Mouse (Mus musculus) macrophage (primary cell): ENCODE results near the gene Spcs3. TPM values are rescaled to one million over a fixed set of nuclear protein-coding genes. Genes with fewer than 3 reads are reported as not detected.

Experiments used
- H3K27ac ChIP-seq: fragments of 350-480 bp; formaldehyde crosslinking; 2 replicates; pipeline ENCODE4 v1.9.0; 2021
- H3K36me3 ChIP-seq: fragments of 350-480 bp; formaldehyde crosslinking; 2 replicates; pipeline ENCODE4 v1.9.0; 2021; ENCODE audit errors: inconsistent target
- H3K4me3 ChIP-seq: fragments of 350-480 bp; formaldehyde crosslinking; 2 replicates; pipeline ENCODE4 v1.9.0; 2021; ENCODE audit errors: inconsistent target
- H3K79me2 ChIP-seq: fragments of 350-480 bp; formaldehyde crosslinking; 2 replicates; pipeline ENCODE4 v1.9.0; 2021; ENCODE audit errors: inconsistent target
- WGBS: methylation state at CpG from one replicate; pipeline ENCODE4 v1.1.7; 2026; ENCODE audit warnings: inconsistent platforms; ENCODE audit not compliant: missing documents; 5-methylcytosine and 5-hydroxymethylcytosine counted together
- polyA plus RNA-seq: library from polyadenylated mRNA; stranded (reverse); fragments of 250-400 nt; gene quantifications from 3 replicates; pipeline ENCODE4 v1.2.4, GENCODE M21; 2018; ENCODE audit warnings: inconsistent platforms
- total RNA-seq, 78 experiments: library from RNA; depleted of rRNA; stranded (reverse); fragments of 250-400 nt; gene quantifications; 1 replicate in 9 of 78; 2 replicates in 24 of 78; 3 replicates in 43 of 78; 4 replicates in 2 of 78; pipeline ENCODE4 v1.2.4; 2018; ENCODE audit warnings: inconsistent platforms in 56 of 78

The Spcs3 gene
- 10 to 100 TPM in 17 of 26 experiments, 1 to 10 TPM in 9; 4.9 to 32.4 (median 12.9) TPM for total RNA-seq (2018; cell fraction: chromatin; rRNA removed)
- 10 to 100 TPM; 46.9 to 85.8 (median 61.2) TPM for total RNA-seq (2018; cell fraction: cytosol; rRNA removed)
- 10 to 100 TPM; 17.7 to 92.8 (median 49.8) TPM for total RNA-seq (2018; cell fraction: nucleus; rRNA removed)
- 56.6 to 88.1 TPM (median 62.2 TPM) in 3 replicates for polyA plus RNA-seq

DNA sequence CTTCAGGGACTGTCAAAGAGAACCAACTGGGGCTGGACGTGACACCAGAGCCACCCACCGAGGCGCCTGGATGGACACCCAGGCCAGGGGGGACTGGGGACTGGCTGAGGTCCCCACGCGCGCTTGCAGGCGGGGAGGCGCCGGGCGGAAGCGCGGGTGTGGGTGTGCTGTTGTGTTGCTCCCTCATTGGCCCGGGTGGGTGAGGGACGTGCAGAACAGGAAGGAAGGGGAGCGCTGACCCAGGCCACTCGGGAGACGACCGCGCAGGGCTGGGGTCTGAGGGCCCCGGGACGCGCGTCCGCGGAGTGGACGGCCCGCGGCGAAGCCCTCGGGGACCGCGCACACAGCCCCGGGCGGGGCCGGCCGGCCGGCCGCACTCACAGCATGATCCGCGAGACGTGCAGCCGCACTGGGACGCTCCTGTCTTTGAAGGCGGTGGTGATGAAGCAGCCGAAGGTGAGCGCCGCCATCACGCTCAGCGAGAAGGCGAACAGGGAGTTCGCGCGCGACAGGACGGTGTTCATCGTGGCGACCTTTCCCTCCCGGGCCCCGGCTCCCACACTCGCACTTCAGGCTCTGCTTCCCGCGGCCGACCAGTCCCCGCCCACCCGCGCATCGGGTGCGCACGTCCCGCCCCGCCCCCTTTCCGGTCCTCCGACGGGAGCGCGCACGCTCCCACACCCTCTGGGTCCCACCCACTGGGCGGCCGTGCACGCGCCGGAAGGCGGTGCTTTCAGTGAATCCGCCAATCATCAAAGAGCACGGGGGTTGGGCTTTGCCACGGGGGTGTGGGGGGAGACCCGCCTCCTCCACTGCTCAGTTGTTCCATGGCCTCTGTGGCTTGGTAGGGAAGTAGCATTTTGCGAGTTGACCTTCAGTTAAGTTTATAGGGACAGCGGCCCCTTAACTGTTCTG, at the start of gene Spcs3, which contains the start of gene Asb5:
TSS of gene Spcs3 (minus strand) at position 617 of the 915 bp plus-strand sequence.
TSS of gene Asb5 (plus strand) at position 199 of the 915 bp plus-strand sequence.
- peak within 1 kb of the TSS; percentile 41 for H3K27ac ChIP-seq
- no peaks in the 10 kb centered on the region for H3K36me3 ChIP-seq
- peaks cover 46% of the 10 kb centered on the region for H3K79me2 ChIP-seq
- under 1% methylated on average over 62 of the region's 89 CpGs for WGBS
- peak within 1 kb of the TSS; percentile 64 for H3K4me3 ChIP-seq

DNA sequence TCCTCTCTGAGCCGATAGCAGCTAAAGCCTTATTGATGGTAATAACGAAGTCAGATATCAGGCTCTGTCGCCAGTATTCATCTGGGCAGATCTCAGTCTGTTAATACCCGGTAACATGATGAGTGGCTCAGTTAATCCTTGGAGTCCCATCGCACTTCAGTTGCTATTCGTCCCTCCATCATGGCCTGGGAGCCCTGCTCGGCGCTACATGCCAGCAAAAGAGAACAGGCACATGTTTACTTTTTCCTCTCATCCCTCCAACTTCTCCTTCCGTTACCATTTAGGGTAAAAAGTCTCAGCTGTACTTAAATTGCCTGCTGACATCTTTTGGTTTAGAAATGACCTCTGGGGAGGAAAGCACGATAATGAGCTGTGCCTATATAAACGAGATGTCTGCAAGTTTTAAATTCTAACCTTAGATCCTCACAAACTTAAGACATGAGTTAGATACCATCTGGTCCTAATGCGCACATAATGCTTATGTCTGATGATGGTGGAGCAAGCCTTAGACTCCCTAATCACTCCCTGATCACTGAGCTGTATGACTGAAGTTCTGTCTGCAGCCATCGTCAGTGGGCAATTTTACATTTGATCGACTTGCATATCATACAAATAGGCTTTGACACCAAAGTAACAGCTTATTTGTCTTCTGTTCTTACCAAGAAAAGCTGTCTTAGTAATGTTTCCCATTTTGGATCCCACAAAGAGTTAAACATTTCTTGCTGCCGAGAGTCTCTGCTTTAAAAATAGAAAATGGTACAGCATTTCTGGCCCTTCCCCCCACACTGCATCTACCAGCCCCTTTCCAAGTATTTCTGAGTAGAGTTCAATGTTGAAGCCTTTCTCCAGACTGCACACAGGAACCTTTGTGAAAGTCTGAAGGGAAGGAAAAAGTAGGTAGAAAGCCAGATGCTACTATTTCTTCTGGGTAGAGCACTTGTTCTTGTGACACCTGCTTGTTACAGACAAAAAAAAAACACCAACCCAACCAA, 41.1 kb upstream of the Spcs3 start:
- Histone ChIP-seq H3K4me3 (no peak overlapping the region), H3K36me3 (no peaks in the 10 kb centered on the region), H3K27ac (no peak overlapping the region), H3K79me2 (no peaks in the 10 kb centered on the region)
- WGBS: 86% methylated on average over 15 of the region's 15 CpGs

DNA sequence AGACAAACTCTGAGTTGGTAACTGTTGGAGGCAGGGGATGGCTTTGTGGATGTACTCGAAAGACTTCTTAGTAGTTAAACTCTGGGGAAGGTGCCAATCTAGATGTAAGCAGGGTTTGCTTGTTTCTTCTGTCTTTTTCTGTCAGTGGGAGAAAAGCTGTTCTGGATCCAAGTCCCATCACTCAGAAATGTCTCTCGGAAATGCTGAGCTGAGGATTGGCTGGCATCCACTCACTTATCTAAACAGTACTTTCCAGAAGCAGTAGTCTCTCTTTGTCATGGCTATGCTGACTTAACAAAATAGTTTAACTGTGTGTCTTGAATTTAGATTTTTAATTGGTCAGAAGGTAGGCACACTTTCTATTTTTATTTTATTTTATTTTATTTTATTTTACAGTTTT, 37.4 kb upstream of the Spcs3 start:
- Histone ChIP-seq H3K4me3 (no peak overlapping the region), H3K36me3 (no peaks in the 10 kb centered on the region), H3K79me2 (no peaks in the 10 kb centered on the region), H3K27ac (no peak overlapping the region)
- 100% methylated on average over 2 of the region's 2 CpGs for WGBS

DNA sequence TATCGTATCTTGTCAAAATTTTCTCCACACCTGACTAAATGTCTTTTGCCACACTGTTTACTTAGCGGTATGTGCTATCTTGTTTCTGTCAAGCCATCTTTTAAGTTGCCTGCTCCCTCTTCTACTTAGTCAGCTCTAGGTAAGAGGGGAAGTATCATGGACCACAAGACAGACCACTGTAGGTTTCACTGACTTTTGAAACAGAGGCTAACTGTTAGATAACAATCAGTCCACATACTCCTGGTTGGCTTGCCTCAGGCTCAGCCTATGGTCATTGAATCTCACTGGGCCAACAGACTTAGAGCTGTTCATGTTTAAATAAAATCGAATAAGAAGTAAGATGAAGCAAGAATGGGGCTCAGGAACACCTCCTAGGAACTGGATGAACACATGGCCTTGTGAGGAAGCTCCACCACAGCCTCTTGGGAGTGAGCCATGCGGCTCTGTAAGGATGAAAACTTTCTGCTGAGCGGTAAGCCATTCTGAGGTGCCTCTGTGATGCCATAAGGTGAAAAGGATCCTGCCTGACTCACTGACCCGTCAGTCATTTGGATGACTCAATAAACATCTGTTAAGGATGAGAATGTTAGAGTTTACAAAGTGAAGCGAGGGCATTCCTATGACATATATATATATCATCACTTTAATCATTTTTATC, 35.9 kb upstream of the Spcs3 start:
- no peak overlapping the region for H3K4me3 ChIP-seq
- H3K36me3 ChIP-seq: no peaks in the 10 kb centered on the region
- no peaks in the 10 kb centered on the region for H3K79me2 ChIP-seq
- WGBS: 88% methylated on average over 7 of the region's 7 CpGs
- H3K27ac ChIP-seq: no peak overlapping the region

DNA sequence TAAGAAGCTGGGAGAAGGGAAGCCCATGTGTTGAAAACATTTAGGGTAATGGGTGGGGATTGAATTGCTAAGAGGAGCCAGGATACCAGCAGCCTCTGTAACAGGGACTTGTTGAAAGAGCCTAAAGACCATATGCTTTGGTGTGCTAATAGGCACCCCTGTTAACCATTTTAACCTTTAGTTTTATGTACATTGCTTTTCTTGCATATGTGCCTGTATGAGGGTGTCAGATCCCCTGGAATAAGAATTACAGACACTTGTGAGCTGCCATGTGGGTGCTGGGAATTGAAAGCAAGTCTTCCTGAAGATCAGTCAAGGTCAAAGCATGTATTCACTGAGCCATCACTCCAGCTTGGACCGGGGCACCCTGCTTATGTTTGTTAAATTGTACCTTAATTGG, 35.4 kb upstream of the Spcs3 start:
- WGBS: 100% methylated on average over 1 of the region's 1 CpGs

DNA sequence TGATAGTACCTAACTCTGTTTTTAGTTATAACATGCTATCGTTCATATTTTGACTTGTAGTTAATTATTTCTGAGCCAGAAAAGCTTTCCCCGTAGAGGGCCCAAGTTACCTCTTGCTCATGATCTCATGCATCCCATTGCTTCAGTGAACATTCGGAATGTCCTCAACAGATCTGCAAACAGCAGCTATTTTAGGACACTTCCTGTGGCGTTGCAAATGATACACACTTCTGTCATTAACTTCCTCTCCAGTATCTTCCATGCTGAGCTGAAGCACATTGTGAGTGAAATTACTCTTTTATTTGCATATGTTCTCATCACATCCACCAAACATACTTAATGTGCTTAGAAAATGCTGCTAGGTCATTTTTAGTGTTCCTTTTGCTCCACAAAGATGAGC, 32.3 kb upstream of the Spcs3 start:
- Histone ChIP-seq H3K36me3 (no peaks in the 10 kb centered on the region), H3K27ac (peak overlapping the region; percentile 25), H3K4me3 (no peak overlapping the region), H3K79me2 (no peaks in the 10 kb centered on the region)
- 33% methylated on average over 4 of the region's 4 CpGs for WGBS

More for the DNA sequence above, 35.4 kb upstream of the Spcs3 start:
- Histone ChIP-seq H3K27ac (no peak overlapping the region), H3K36me3 (no peaks in the 10 kb centered on the region), H3K79me2 (no peaks in the 10 kb centered on the region), H3K4me3 (no peak overlapping the region)

DNA sequence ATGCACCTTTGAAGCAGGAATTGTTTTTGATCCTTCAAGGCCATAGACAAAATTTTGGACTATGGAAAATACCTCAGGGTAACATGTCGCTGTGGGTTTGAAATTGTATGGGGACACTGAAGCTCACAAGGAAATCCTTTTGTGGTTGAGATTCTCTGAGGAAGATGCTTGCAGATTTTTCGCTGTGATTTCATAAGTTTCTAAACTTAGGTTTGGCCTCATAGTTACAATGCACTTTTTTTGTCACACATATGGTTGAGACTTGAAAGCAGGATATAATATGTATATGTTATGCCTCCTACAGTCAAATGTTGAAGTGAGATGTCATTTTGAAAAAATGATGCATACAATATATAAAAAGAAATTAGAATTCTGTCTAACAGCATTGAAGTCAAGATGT, 25.1 kb upstream of the Spcs3 start:
- WGBS: 51% methylated on average over 2 of the region's 2 CpGs
- Histone ChIP-seq H3K36me3 (no peaks in the 10 kb centered on the region), H3K4me3 (no peak overlapping the region), H3K79me2 (no peaks in the 10 kb centered on the region), H3K27ac (no peak overlapping the region)

DNA sequence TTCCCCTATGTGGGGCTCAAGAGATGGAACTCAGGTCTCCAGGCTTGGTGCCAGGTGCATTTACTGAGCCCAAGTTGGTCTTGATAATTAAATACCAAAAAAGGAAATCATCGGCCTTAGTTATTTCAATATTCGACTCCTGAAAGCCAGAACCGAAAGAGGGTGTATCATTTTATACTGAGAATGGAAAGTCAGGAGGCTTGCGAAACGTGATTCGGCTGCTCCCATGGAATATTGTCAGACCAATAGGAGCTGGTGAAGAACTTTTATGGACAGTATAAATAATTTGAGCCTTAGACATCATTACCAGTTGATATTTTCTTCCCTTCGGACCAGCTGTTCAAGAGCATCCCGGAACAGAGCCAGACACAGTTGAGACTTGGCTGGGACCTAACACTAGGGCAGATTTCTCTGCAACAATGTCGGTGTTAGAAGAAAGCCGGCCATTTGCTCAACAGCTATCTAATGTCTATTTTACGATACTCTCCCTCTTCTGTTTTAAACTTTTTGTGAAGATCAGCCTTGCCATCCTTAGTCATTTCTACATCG, 20.3 kb upstream of the Spcs3 start:
- H3K36me3 ChIP-seq: no peaks in the 10 kb centered on the region
- 95% methylated on average over 12 of the region's 12 CpGs for WGBS
- H3K79me2 ChIP-seq: no peaks in the 10 kb centered on the region
- no peak overlapping the region for H3K4me3 ChIP-seq
- H3K27ac ChIP-seq: no peak overlapping the region

DNA sequence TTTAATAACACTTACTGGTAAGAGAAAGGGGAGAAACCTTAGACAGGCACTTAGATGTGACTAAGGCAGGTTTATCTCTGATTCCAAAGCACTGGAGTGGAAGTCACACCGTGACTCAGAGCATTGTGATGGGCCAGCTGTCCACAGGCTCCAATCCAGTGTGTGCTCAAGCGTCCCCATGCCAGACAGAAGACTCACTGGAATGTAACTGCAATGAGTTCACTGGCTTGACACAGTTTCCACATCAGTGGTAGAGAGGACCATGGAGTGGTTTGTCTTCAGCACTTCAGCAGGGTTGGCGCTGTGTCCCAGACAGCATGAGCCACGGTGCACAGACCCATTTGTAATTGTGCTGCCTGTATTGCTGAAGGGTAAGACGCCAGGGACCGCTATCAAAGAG, 18.6 kb upstream of the Spcs3 start:
- H3K4me3 ChIP-seq: no peak overlapping the region
- 93% methylated on average over 6 of the region's 6 CpGs for WGBS
- no peaks in the 10 kb centered on the region for H3K36me3 ChIP-seq
- no peaks in the 10 kb centered on the region for H3K79me2 ChIP-seq
- H3K27ac ChIP-seq: no peak overlapping the region

DNA sequence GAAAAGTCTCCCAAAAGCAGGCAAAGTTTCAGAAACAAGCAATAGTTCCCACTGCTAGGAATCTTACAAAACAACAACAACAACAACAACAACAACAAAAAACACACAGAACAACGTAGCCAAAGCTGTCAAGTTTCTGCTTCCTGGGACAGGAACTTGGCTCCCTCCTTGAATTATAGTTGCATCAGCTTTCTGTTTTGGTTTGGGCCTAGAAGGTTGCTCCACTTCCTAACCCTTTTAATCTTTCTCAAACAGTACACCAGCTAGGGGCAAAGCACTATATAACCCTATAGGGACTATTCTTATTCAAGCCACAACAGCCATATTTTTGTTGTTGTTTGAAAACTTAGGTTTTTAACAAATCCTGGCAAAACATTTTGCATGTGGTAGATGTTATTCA, 11.5 kb upstream of the Spcs3 start:
- 18% methylated on average over 1 of the region's 1 CpGs for WGBS
- no peaks in the 10 kb centered on the region for H3K36me3 ChIP-seq
- no peak overlapping the region for H3K4me3 ChIP-seq
- no peak overlapping the region for H3K27ac ChIP-seq
- H3K79me2 ChIP-seq: no peaks in the 10 kb centered on the region

DNA sequence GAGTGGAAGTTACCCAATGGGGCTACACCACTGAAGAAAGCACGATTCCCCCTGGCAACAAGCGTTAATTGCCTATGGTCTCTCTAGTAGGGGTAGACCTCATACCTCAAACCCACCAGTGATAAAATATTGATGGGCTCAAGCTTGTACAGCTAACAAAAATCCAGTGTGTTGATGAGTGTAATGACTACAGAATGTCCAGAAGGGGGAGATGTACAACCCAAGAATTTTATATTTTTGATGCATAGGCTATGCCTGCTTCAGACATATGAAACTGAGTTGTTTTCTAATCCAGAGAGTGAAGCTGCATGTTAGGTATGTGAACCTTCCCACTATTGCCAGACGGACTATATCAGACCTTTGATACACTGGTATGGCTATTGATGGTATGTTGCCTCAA, 7.5 kb upstream of the Spcs3 start:
- Histone ChIP-seq H3K36me3 (no peaks in the 10 kb centered on the region), H3K4me3 (no peak overlapping the region), H3K79me2 (no peaks in the 10 kb centered on the region), H3K27ac (no peak overlapping the region)
- 93% methylated on average over 3 of the region's 3 CpGs for WGBS

DNA sequence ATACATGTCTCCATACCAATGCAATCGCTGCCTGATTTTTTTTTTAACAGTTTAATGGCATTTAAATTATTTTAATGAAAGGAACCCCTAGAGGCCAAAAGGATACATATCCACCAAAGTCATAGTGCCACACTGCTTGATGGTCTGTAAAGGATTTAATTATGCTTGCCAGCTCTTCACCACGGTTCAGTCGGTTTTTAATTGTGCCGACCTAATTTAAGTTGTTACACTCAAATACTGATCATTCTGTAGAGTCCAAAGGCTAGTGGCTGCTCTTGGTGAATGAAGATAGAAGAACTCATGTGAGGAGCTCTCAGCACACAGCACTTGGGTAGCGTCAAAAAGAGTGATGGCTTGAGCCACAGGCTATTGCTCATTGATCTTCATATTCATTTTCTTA, 5.4 kb upstream of the Spcs3 start:
- no peaks in the 10 kb centered on the region for H3K79me2 ChIP-seq
- no peaks in the 10 kb centered on the region for H3K36me3 ChIP-seq
- no peak overlapping the region for H3K27ac ChIP-seq
- 96% methylated on average over 5 of the region's 5 CpGs for WGBS
- no peak overlapping the region for H3K4me3 ChIP-seq

DNA sequence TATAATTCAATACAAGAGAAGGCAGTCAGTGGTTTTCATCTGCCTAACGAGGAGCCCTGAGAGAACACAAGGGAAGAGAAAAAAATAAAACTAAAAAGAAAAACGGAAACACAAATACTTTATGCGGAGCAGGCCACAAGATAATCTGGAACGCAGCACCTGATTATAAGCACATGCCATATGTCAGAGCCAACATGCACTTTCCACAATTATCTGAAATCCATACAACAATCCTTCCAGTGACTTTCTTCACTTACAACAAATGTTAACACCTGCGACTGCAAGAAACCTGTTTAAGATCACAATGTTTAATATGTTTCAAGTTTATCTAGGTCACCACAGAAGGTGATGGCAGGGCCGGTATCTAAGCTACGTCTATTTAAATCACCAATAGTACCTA, 1.2 kb downstream of the Spcs3 start:
- peaks cover 56% of the 10 kb centered on the region for H3K79me2 ChIP-seq
- WGBS: 59% methylated on average over 7 of the region's 7 CpGs
- H3K27ac ChIP-seq: peak overlapping the region; percentile 41
- peaks cover 8% of the 10 kb centered on the region; the same call in 1 of the 2 replicates for H3K36me3 ChIP-seq
- H3K4me3 ChIP-seq: peak overlapping the region; percentile 64

DNA sequence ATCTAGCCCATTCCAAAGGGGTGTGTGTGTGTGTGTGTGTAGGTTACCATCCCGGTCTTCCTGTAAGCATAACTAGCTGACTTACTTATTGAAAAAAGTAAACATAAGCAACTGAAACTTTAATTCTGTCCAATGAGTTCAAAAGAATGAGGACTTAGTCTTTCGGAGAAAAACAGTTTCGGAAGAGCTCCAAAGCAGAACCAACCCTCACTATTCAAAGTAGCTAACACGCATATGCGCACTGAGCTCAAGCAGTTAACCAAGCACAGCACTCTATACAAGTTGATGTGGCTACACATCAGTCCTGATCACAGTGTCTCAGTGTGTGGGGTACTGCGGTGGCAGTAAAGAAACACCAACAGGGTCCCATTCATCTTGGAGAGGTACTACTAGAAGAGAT, 3.1 kb downstream of the Spcs3 start:
- Histone ChIP-seq H3K79me2 (peaks cover 56% of the 10 kb centered on the region), H3K27ac (no peak overlapping the region), H3K4me3 (no peak overlapping the region), H3K36me3 (peaks cover 24% of the 10 kb centered on the region)
- WGBS: 93% methylated on average over 6 of the region's 6 CpGs
